Mouse (Mus musculus) bone marrow, adult 2 months (tissue): ENCODE measurements around the gene Fam45a.

Source experiments
- CTCF ChIP-seq: fragments of 200-500 bp; IDR thresholded peaks from 2 replicates; pipeline ENCODE4 v1.5.1; 2011; ENCODE audit warnings: low read length, control low read depth; ENCODE audit not compliant: control insufficient read depth, insufficient read depth
- POLR2A ChIP-seq: fragments of 200-500 bp; IDR thresholded peaks from 2 replicates; pipeline ENCODE4 v1.6.1; 2011; ENCODE audit warnings: low read depth, mild to moderate bottlenecking, control low read depth, low read length, borderline replicate concordance; ENCODE audit not compliant: control insufficient read depth

DNA sequence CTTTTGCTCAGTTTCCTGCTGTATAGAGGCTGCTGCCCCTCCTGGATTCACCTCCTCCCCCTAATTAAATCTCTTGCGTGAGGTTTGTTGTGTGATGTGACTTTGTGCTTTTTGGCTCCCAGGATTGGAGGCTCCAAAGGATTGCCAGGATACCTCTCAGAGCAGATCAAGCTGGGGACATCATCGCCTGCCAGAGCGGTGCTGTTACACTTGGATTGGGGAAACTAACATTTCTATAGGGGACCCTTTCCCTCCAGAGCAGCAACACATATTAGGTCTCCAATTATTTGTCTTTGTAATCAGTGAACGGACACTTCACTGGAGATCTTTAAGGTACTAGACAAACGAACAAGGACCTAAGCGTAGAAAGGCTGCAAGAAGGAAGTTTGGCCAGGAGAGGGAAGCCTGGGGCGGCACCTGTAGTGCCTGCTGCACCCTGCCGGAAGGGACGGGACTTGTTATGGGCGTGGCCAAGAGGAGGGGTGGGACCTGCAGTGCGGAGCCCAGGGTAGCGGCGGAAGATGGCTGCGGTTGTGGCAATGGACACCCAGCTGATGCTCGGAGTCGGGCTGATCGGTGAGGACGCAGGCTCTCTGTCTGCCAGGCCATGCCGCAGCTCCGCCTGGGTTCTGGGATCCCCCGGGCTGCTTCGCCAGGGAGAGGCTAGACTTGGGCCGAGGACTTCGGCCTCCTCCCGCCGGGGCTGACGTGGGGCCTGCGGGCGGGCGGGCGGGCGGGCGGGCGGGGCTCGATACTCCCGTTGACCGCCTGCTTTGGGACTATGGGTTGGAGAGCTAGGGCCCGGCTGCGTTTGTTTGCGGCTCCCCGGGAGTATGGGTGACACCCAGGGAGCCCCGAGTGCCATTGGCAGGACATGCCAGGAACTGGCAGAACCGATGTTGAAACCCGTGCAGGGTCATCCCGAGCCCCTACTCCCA, at the start of gene Fam45a:
- TF ChIP-seq POLR2A (peak; percentile 96), CTCF (peak; percentile 79)
